Mouse (Mus musculus) left cerebral cortex, postnatal 25 days (tissue): Measurements from ENCODE around the gene Snx20. TPM values are rescaled to one million over a fixed set of nuclear protein-coding genes. Genes with fewer than 3 reads are reported as not detected.

Experiments
- DNase-seq, 2 experiments: peaks; one replicate each; pipeline ENCODE4 v3.0.0; 2022; ENCODE audit warnings: low spot score in 2 of 2, mixed read lengths in 1 of 2
- intact Hi-C: fragments of 180-260 bp; cut with DNase I; formaldehyde crosslinking; loops from one replicate; pipeline ENCODE4 v1.15.1; 2025
- total RNA-seq, 2 experiments: library from RNA; stranded (reverse); gene quantifications; 2 replicates each; pipeline ENCODE4 v1.2.3; 2021

The Snx20 gene
- total RNA-seq, 2 experiments from 2014 or later: 1.4 to 1.6 TPM

GRCm38 (mm10) chr8:88648322-88648721 lies 12.4 kb upstream of the Snx20 start:
- DNase-seq: no peak
- intact Hi-C loops: no loop called here

- DNase-seq: peak in 1 of 2 experiments; percentile 31
- intact Hi-C loops: no loop called here
Observed at GRCm38 (mm10) chr8:88646837-88647778, 11.2 kb upstream of the Snx20 start, which contains the start of gene Nod2. TSS of gene Nod2 (plus strand) at chr8:88647315.

GRCm38 (mm10) chr8:88642734-88643564 lies 7.0 kb upstream of the Snx20 start:
- no peak for DNase-seq
- intact Hi-C loops: no loop called here

- no peak for DNase-seq
- intact Hi-C loops: no loop called here
Observed at GRCm38 (mm10) chr8:88638908-88639307, 3.0 kb upstream of the Snx20 start.

- no peak for DNase-seq
- intact Hi-C loops: no loop called here
Observed at GRCm38 (mm10) chr8:88637092-88638000, 1.4 kb upstream of the Snx20 start.

- DNase-seq: no peak
- intact Hi-C loops: no loop called here
Observed at GRCm38 (mm10) chr8:88633343-88633765, 2.6 kb downstream of the Snx20 start.

- peak; percentile 32 to 67 for DNase-seq
- intact Hi-C loops: no loop called here
Observed at GRCm38 (mm10) chr8:88631081-88631480, 4.8 kb downstream of the Snx20 start.

- no peak for DNase-seq
- intact Hi-C loops: no loop called here
Observed at GRCm38 (mm10) chr8:88630225-88630624, 5.7 kb downstream of the Snx20 start.

GRCm38 (mm10) chr8:88628001-88628774 lies 7.7 kb downstream of the Snx20 start:
- intact Hi-C loops: no loop called here
- peak; percentile 42 to 67 for DNase-seq

- DNase-seq: peak; percentile 85 to 86
- intact Hi-C loops: loop anchor here (1.0 to 2.0 kb wide), 3 partner anchors 70 to 127 kb away; partner anchors contain the start of gene Cyld
Observed at GRCm38 (mm10) chr8:88627265-88627991, 8.5 kb downstream of the Snx20 start.

GRCm38 (mm10) chr8:88626940-88627264 lies 9.0 kb downstream of the Snx20 start:
- intact Hi-C loops: loop anchor here (1.0 to 2.0 kb wide), 3 partner anchors 70 to 128 kb away; partner anchors contain the start of gene Cyld
- DNase-seq: no peak

GRCm38 (mm10) chr8:88626433-88626832 lies 9.5 kb downstream of the Snx20 start:
- intact Hi-C loops: loop anchor here (2.0 kb wide), 1 partner anchor 128 kb away; no protein-coding TSS in a partner anchor
- DNase-seq: no peak

GRCm38 (mm10) chr8:88624276-88624675 lies 11.7 kb downstream of the Snx20 start:
- no peak for DNase-seq
- intact Hi-C loops: loop anchor here (5.0 kb wide), 2 partner anchors 102 to 172 kb away; partner anchors contain the start of gene Nkd1

- intact Hi-C loops: loop anchor here (5.0 kb wide), 2 partner anchors 101 to 171 kb away; partner anchors contain the start of gene Nkd1
- DNase-seq: no peak
Observed at GRCm38 (mm10) chr8:88623351-88623750, 12.6 kb downstream of the Snx20 start.

GRCm38 (mm10) chr8:88621408-88621807 lies 14.5 kb downstream of the Snx20 start:
- intact Hi-C loops: loop anchor here (2.0 to 5.0 kb wide), 5 partner anchors 99 to 355 kb away; partner anchors contain the start of gene Nkd1
- DNase-seq: peak; percentile 77 to 84

- no peak for DNase-seq
- intact Hi-C loops: loop anchor here (2.0 to 5.0 kb wide), 5 partner anchors 99 to 354 kb away; partner anchors contain the start of gene Nkd1
Observed at GRCm38 (mm10) chr8:88620931-88621330, 15.0 kb downstream of the Snx20 start.

- DNase-seq: no peak
- intact Hi-C loops: no loop called here
Observed at GRCm38 (mm10) chr8:88619513-88619912, 16.4 kb downstream of the Snx20 start.
